Mouse (Mus musculus): Measurements from ENCODE around the gene Nup214. TPM values are rescaled to one million over a fixed set of nuclear protein-coding genes. Genes with fewer than 3 reads are reported as not detected.

Nup214 gene
- total RNA-seq, 2 experiments from 2014 or later: 18.6 to 21.4 TPM

DNA sequence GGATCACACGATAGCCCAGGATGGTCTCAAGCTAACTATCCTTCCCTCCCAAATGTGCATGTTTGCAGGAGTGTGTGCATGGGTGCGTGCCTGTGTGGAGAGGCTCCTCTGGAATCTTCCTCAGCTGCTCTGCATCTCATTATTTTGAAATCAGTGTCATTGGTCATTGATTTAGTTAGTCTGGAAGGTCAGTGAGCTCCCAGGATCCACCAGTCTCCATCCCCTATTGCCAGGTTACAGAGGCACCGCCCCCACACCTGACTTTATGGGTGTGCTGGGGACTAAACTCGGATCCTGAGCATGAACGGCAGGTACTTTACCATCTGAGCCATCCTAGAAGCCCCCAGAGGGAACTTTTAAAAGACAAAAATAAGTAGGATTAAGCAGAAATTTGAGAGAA, 128.7 kb downstream of the Nup214 start:
- no peak for DNase-seq

- no peak for DNase-seq
Measured at GRCm38 (mm10) chr2:32103557-32103956, 129.3 kb downstream of the Nup214 start.

Small RNAs within 50 kb of the gene (microRNA-seq; reads per million reads assigned to microRNA genes)
- gene Mir7674 (ENCODE audit: borderline replicate concordance in 2 of 2): 0.26 to 0.74 reads per million in 2 experiments

Other genes starting within 250 kb of the Nup214 start
- gene Qrfp, start 163.9 kb upstream of the Nup214 start, total RNA-seq (2021): not detected
- not detected for gene Fibcd1, start 128.4 kb upstream of the Nup214 start, total RNA-seq (2021)
- under 1 TPM; 0.29 to 0.79 TPM for gene Lamc3, start 87.1 kb upstream of the Nup214 start, total RNA-seq (2021)
- 1 to 10 TPM; 4.2 to 5.8 TPM for gene Aif1l, start 24.3 kb upstream of the Nup214 start, total RNA-seq (2021)
- 10 to 100 TPM; 15.1 to 15.9 TPM for gene Fam78a, start 110.4 kb downstream of the Nup214 start, total RNA-seq (2021)
- gene Plpp7, start 121.1 kb downstream of the Nup214 start, total RNA-seq (2021): 10 to 100 TPM; 90.9 to 97.0 TPM
- gene Prrc2b, start 176.6 kb downstream of the Nup214 start, total RNA-seq (2021): 10 to 100 TPM; 67.0 to 69.6 TPM